Mouse (Mus musculus): ENCODE results near the gene Pex6.

- TF ChIP-seq CTCF (conservative IDR thresholded peaks at IDR 0.05; ENCODE audit: low read length) (no peak), POU5F1 (IDR thresholded peaks at IDR 0.05; ENCODE audit: borderline replicate concordance, low read length) (no peak)
Measured at GRCm38 (mm10) chr17:46682654-46683389, 28.4 kb upstream of the Pex6 start.
